Mouse (Mus musculus) kidney, embryonic 16.5 days (tissue): ENCODE data around the gene A130010J15Rik. TPM values are rescaled to one million over a fixed set of nuclear protein-coding genes. Genes with fewer than 3 reads are reported as not detected.
A peak's percentile ranks its signal among the peaks of the same experiment; 100 is the strongest.

ENCODE experiments used
- ATAC-seq: fragments of 200-750 bp; cut with Nextera tagmentation; 2 replicates; pipeline ENCODE4 v1.8.0; 2017; ENCODE audit warnings: moderate TSS enrichment; ENCODE audit not compliant: low FRiP score, low TSS enrichment
- H3K27ac ChIP-seq: fragments of 300-500 bp; sonication (generic); 2 replicates; pipeline ENCODE4 v1.5.1; 2014; ENCODE audit warnings: low read length
- H3K27me3 ChIP-seq: fragments of 300-500 bp; sonication (generic); 2 replicates; pipeline ENCODE4 v1.6.1; 2014; ENCODE audit warnings: low read length, control low read depth, mixed read lengths; ENCODE audit not compliant: insufficient read depth
- H3K36me3 ChIP-seq: fragments of 300-500 bp; sonication (generic); 2 replicates; pipeline ENCODE4 v1.6.1; 2014; ENCODE audit warnings: low read length, control low read depth, mixed read lengths; ENCODE audit not compliant: insufficient read depth
- H3K4me1 ChIP-seq: fragments of 300-500 bp; sonication (generic); 2 replicates; pipeline ENCODE4 v1.6.1; 2014; ENCODE audit warnings: low read length, control low read depth, mixed read lengths; ENCODE audit not compliant: insufficient read depth
- H3K4me2 ChIP-seq: fragments of 300-500 bp; sonication (generic); replicated peaks from 2 replicates; pipeline ENCODE4 v1.6.1; 2014; ENCODE audit warnings: low read depth, low read length
- H3K4me3 ChIP-seq: fragments of 300-500 bp; sonication (generic); 2 replicates; pipeline ENCODE4 v1.5.1; 2014; ENCODE audit warnings: mild to moderate bottlenecking, low read length
- H3K9ac ChIP-seq: fragments of 300-500 bp; sonication (generic); replicated peaks from 2 replicates; pipeline ENCODE4 v1.6.1; 2014; ENCODE audit warnings: low read length
- H3K9me3 ChIP-seq: fragments of 300-500 bp; sonication (generic); 2 replicates; pipeline ENCODE4 v1.6.1; 2016; ENCODE audit warnings: low read length, control low read depth
- WGBS: fragments of 180-500 bp; shearing (Covaris S2); extraction: QIAGEN DNeasy Blood & Tissue Kit; methylation state at CpG from one replicate; pipeline ENCODE4 v1.1.7; 2014; 5-methylcytosine and 5-hydroxymethylcytosine counted together
- polyA plus RNA-seq: library from polyadenylated mRNA; unstranded; fragments of >200 nt; fragmentation: Nextera tagmentation; extraction: Ambion mirVana; gene quantifications from 2 replicates; pipeline ENCODE4 v1.2.1, GENCODE M21; 2015

A130010J15Rik gene
- polyA plus RNA-seq, 1 experiment from 2014 or later = 17.1 TPM

- H3K27me3 ChIP-seq = no peaks in the 10 kb centered on the region
- H3K36me3 ChIP-seq = no peaks in the 10 kb centered on the region
- H3K9ac ChIP-seq = no peak overlapping the region
- no peak overlapping the region for H3K27ac ChIP-seq
- ATAC-seq = peak; percentile 54; the same call in 1 of the 2 replicates
- no peak overlapping the region for H3K4me2 ChIP-seq
- H3K4me1 ChIP-seq = no peaks in the 10 kb centered on the region
- WGBS = 37% methylated on average over 2 of the region's 2 CpGs
- H3K4me3 ChIP-seq = no peak overlapping the region
- no peaks in the 10 kb centered on the region for H3K9me3 ChIP-seq
Observed at GRCm38 (mm10) chr1:193208178-193208577, 40.3 kb downstream of the A130010J15Rik start.

DNA sequence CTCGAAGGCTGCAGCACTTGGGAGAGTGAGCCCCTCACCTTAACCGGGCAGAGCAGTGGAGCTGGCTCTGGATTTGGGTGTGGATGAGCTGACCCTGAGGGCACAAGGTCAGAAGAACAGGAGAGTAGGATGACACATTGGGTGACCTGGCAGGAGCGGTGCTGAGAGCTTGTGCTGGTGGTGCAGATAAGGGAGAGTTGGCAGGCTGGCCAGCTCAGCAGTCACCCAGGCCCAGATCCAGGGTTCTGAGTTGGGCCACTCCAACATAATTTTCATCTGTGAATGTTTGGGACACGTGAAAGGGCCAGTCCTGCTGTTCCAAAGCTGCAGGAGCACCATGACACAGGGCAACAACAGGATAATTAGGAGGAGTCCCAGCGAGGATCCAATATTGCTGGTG lies 43.5 kb downstream of the A130010J15Rik start:
- H3K4me1 ChIP-seq = no peaks in the 10 kb centered on the region
- no peaks in the 10 kb centered on the region for H3K27me3 ChIP-seq
- H3K27ac ChIP-seq = no peak overlapping the region
- no peaks in the 10 kb centered on the region for H3K36me3 ChIP-seq
- no peak overlapping the region for H3K4me3 ChIP-seq
- no peaks in the 10 kb centered on the region for H3K9me3 ChIP-seq
- H3K9ac ChIP-seq = no peak overlapping the region
- H3K4me2 ChIP-seq = no peak overlapping the region
- 66% methylated on average over 5 of the region's 5 CpGs for WGBS
- no peak for ATAC-seq

DNA sequence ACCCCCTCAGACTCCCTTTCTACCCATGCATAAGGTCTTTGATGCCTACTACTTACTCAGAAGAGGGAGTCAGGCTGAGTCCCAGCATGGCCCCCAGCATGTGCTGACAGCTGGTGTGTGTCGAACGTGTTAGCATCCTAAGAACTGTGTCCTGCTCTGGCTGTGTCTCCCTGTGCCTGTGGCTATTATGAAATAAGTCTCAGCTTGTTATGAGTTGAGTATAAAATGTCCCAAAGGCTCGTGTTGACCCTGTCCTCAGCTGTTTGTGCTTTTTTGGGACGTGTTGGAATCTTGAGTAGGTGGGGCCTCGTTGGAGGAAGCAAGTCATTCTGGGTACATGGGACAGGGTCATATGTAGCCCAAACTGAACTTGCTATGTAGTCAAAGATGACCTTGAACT lies 46.2 kb downstream of the A130010J15Rik start:
- Histone ChIP-seq H3K4me2 (no peak overlapping the region), H3K27me3 (no peaks in the 10 kb centered on the region), H3K4me3 (no peak overlapping the region), H3K9me3 (no peaks in the 10 kb centered on the region), H3K9ac (no peak overlapping the region), H3K27ac (no peak overlapping the region), H3K4me1 (no peaks in the 10 kb centered on the region), H3K36me3 (no peaks in the 10 kb centered on the region)
- no peak for ATAC-seq
- WGBS = 67% methylated on average over 5 of the region's 5 CpGs

GRCm38 (mm10) chr1:193216000-193216399 lies 48.2 kb downstream of the A130010J15Rik start:
- 72% methylated on average over 3 of the region's 3 CpGs for WGBS
- H3K27ac ChIP-seq = no peak overlapping the region
- H3K4me2 ChIP-seq = no peak overlapping the region
- H3K4me1 ChIP-seq = no peaks in the 10 kb centered on the region
- H3K36me3 ChIP-seq = no peaks in the 10 kb centered on the region
- H3K9me3 ChIP-seq = no peaks in the 10 kb centered on the region
- H3K4me3 ChIP-seq = no peak overlapping the region
- no peak; the same call in 1 of the 2 replicates for ATAC-seq
- H3K27me3 ChIP-seq = no peaks in the 10 kb centered on the region
- no peak overlapping the region for H3K9ac ChIP-seq

- Histone ChIP-seq H3K9ac (no peak overlapping the region), H3K4me3 (no peak overlapping the region), H3K27ac (no peak overlapping the region), H3K27me3 (no peaks in the 10 kb centered on the region), H3K36me3 (no peaks in the 10 kb centered on the region), H3K4me2 (no peak overlapping the region), H3K4me1 (peaks cover 2% of the 10 kb centered on the region; the same call in 1 of the 2 replicates), H3K9me3 (no peaks in the 10 kb centered on the region)
- ATAC-seq = no peak
- WGBS = 61% methylated on average over 5 of the region's 5 CpGs
Observed at GRCm38 (mm10) chr1:193220408-193220807, 52.6 kb downstream of the A130010J15Rik start.

- no peak for ATAC-seq
- no peak overlapping the region for H3K27ac ChIP-seq
- H3K4me2 ChIP-seq = no peak overlapping the region
- no peak overlapping the region for H3K9ac ChIP-seq
- H3K4me3 ChIP-seq = no peak overlapping the region
- no peaks in the 10 kb centered on the region for H3K27me3 ChIP-seq
- H3K36me3 ChIP-seq = no peaks in the 10 kb centered on the region
- H3K9me3 ChIP-seq = no peaks in the 10 kb centered on the region
- peaks cover 23% of the 10 kb centered on the region for H3K4me1 ChIP-seq
- WGBS = 26% methylated on average over 3 of the region's 3 CpGs
Observed at GRCm38 (mm10) chr1:193225531-193225930, 57.7 kb downstream of the A130010J15Rik start.

DNA sequence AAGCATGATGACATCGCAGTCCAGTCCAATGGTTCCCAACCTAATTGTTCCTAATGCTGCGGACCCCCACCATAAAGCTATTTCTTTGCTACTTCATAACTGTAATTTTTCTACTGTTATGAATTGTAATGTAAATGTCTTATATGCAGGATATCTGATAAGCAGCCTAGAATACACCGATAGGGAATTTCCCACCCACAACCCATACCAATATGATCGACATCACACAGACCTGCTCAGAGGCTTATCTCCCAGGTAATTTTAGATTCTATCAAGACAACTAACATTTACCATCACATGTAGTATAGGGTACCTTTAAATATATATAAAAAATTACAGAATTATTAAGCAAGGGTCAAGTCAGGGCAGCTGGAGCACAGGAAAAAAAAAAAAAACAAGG lies 58.3 kb downstream of the A130010J15Rik start:
- no peak overlapping the region for H3K4me3 ChIP-seq
- 80% methylated on average over 4 of the region's 4 CpGs for WGBS
- H3K27ac ChIP-seq = no peak overlapping the region
- no peaks in the 10 kb centered on the region for H3K9me3 ChIP-seq
- H3K9ac ChIP-seq = no peak overlapping the region
- H3K27me3 ChIP-seq = no peaks in the 10 kb centered on the region
- no peak overlapping the region for H3K4me2 ChIP-seq
- peaks cover 23% of the 10 kb centered on the region for H3K4me1 ChIP-seq
- no peak for ATAC-seq
- no peaks in the 10 kb centered on the region for H3K36me3 ChIP-seq

GRCm38 (mm10) chr1:193226724-193227522 lies 59.1 kb downstream of the A130010J15Rik start:
- Histone ChIP-seq H3K9ac (no peak overlapping the region), H3K27ac (peak overlapping the region; percentile 35; the same call in 1 of the 2 replicates), H3K4me3 (no peak overlapping the region), H3K4me2 (no peak overlapping the region), H3K27me3 (no peaks in the 10 kb centered on the region), H3K4me1 (peaks cover 23% of the 10 kb centered on the region), H3K36me3 (no peaks in the 10 kb centered on the region), H3K9me3 (no peaks in the 10 kb centered on the region)
- ATAC-seq = no peak
- WGBS = 25% methylated on average over 7 of the region's 7 CpGs
